ENCODE assay signal across 9 mouse cellular contexts in genomic region chr11:6199410-6200086, GRCm38 (mm10). TPM values are rescaled to one million over a fixed set of nuclear protein-coding genes. Genes with fewer than 3 reads are reported as not detected.
DNase-seq lines count a peak whose midpoint lies in the region; ATAC-seq and TF ChIP-seq lines count a peak whose summit lies in the region.
"Had no signal": no experiment of that assay in that cellular context is flagged by ENCODE, and none has a peak within 500 bp of the region (broad histone marks: within the 10 kb centered on the region; RNA-seq: fewer than 3 reads in every experiment).

Gene A730071L15Rik, plus strand, starts transcription at chr11:6200029.

- peaks cover 55% of the 10 kb centered on the region for H3K79me2 ChIP-seq in C2C12 (ENCODE audit: control insufficient read depth, insufficient read depth)

- peak within 1 kb of the TSS; percentile 94 for H3K4me2 ChIP-seq in hindbrain, embryonic 12.5 days (replicated peaks)

- H3K27ac ChIP-seq in hindbrain, embryonic 12.5 days, result peak within 1 kb of the TSS; percentile 94

- H3K27me3 ChIP-seq in C2C12 (ENCODE audit: control insufficient read depth, insufficient read depth, insufficient read length), result peaks cover 3% of the 10 kb centered on the region
- H3K27me3 ChIP-seq in hindbrain, embryonic 12.5 days, result no peaks in the 10 kb centered on the region
- H3K27me3 ChIP-seq in megakaryocyte, embryonic 14.5 days (replicated peaks), result no peaks in the 10 kb centered on the region

- peaks cover 3% of the 10 kb centered on the region for H3K36me3 ChIP-seq in C2C12 (ENCODE audit: control insufficient read depth, insufficient read depth)
- no peaks in the 10 kb centered on the region for H3K36me3 ChIP-seq in hindbrain, embryonic 12.5 days
- peaks cover 8% of the 10 kb centered on the region for H3K36me3 ChIP-seq in megakaryocyte, embryonic 14.5 days (replicated peaks; ENCODE audit: low read length)

- H3K9me3 ChIP-seq in hindbrain, embryonic 12.5 days (replicated peaks), result no peaks in the 10 kb centered on the region
- no peaks in the 10 kb centered on the region for H3K9me3 ChIP-seq in megakaryocyte, embryonic 14.5 days

- H3K79me3 ChIP-seq in C2C12 (ENCODE audit: low read depth), result peaks cover 50% of the 10 kb centered on the region

- peak within 1 kb of the TSS; percentile 98 for H3ac ChIP-seq in C2C12 (ENCODE audit: control insufficient read depth, insufficient read length, low read depth)

- peak; percentile 15 for DNase-seq in embryo, embryonic 10 days (ENCODE audit: low spot score)
- no peak for DNase-seq in embryo, embryonic 9.5 days (ENCODE audit: extremely low spot score)
- DNase-seq in retina, embryonic 14.5 days (ENCODE audit: low spot score), result no peak
- DNase-seq in left cerebral cortex, postnatal 10 days (ENCODE audit: extremely low spot score in 1 of 2, low spot score in 2 of 2), result no peak

- peaks cover 26% of the 10 kb centered on the region for H3K4me1 ChIP-seq in hindbrain, embryonic 12.5 days
- H3K4me1 ChIP-seq in megakaryocyte, embryonic 14.5 days, result peaks cover 52% of the 10 kb centered on the region

- ATAC-seq in common myeloid progenitor, adult 5-6 weeks (replicated peaks; ENCODE audit: low read depth, poor library complexity, severe bottlenecking), result peak; percentile 31; the same call in 1 of the 2 replicates
- ATAC-seq in hindbrain, embryonic 12.5 days (ENCODE audit: low FRiP score), result peak; percentile 82

- H3K9ac ChIP-seq in hindbrain, embryonic 12.5 days, result peak within 1 kb of the TSS; percentile 96

- H3K4me3 ChIP-seq in C2C12 (ENCODE audit: insufficient read depth, poor library complexity, severe bottlenecking), result peak within 1 kb of the TSS; percentile 99
- H3K4me3 ChIP-seq in hindbrain, embryonic 12.5 days, result peak within 1 kb of the TSS; percentile 99
- peak within 1 kb of the TSS; percentile 99 for H3K4me3 ChIP-seq in megakaryocyte, embryonic 14.5 days (replicated peaks)

- TF ChIP-seq CTCF in C2C12 (IDR thresholded peaks at IDR 0.05; ENCODE audit: control insufficient read depth, insufficient read depth, insufficient read length), result no peak

- intact Hi-C loops in left cerebral cortex, postnatal 10 days (cut with DNase I), result loop anchor here (5.0 kb wide), 1 partner anchor 63 kb away; no protein-coding TSS in a partner anchor

- WGBS in hindbrain, embryonic 12.5 days, result under 1% methylated on average over 35 of the region's 35 CpGs

TF ChIP-seq in C2C12, 6 proteins besides CTCF, POLR2A, EP300 and RAD21:
- TF ChIP-seq CEBPB (IDR thresholded peaks at IDR 0.05; ENCODE audit: low read depth) (no peak), MAX (IDR thresholded peaks at IDR 0.05) (no peak), USF1 (IDR thresholded peaks at IDR 0.05; ENCODE audit: low read depth) (no peak), MYOD1 (IDR thresholded peaks at IDR 0.05; ENCODE audit: control insufficient read depth, insufficient read length, low read depth) (no peak), FOSL1 (IDR thresholded peaks at IDR 0.05; ENCODE audit: insufficient read depth, low read length, poor library complexity, severe bottlenecking) (no peak), MYOG (IDR thresholded peaks at IDR 0.05; ENCODE audit: control insufficient read depth, extremely low read depth, insufficient read length) (no peak)
TF ChIP-seq in C2C12: peak in this region for 0.

RNA-seq across cellular contexts. Expression of gene A730071L15Rik, which starts in this region (rescaled TPM):
- polyA plus RNA-seq in C2C12 (2012; fragmentation: generic; extraction: Trizol), result 0.08 TPM
- 0.78 and 1.8 TPM in 2 replicates for total RNA-seq in common myeloid progenitor, adult 5-6 weeks (2017)
- 0.40 and 0.41 TPM in 2 replicates for polyA plus RNA-seq in hindbrain, embryonic 12.5 days (2016; fragmentation: Nextera tagmentation; extraction: Ambion mirVana)
- not detected in 2 replicates for polyA plus RNA-seq in megakaryocyte, embryonic 14.5 days (2012; ENCODE audit: insufficient read depth, low replicate concordance)
- not detected for total RNA-seq in left cerebral cortex, postnatal 10 days (2021)
- total RNA-seq: heart, postnatal 36 days had no signal

Comparison
In these comparisons a context has a peak if more than half of its experiments do, and no peak if none do; other contexts are left out.
1. Peak in ATAC-seq, H3K4me3 ChIP-seq, H3K27ac ChIP-seq, H3K9ac ChIP-seq and H3K4me2 ChIP-seq in hindbrain, embryonic 12.5 days; RNA of the gene not detected or under 1 TPM.